Comparison of ENCODE assay signal across 17 mouse cellular contexts in genomic region chr7:50422422-50423195, GRCm38 (mm10).
A peak's percentile ranks its signal among the peaks of the same experiment; 100 is the strongest.
DNase-seq lines count a peak whose midpoint lies in the region; ATAC-seq lines count a peak whose summit lies in the region.
"Had no signal": no experiment of that assay in that cellular context is flagged by ENCODE, and none has a peak within 500 bp of the region (broad histone marks: within the 10 kb centered on the region; RNA-seq: fewer than 3 reads in every experiment).

No protein-coding gene starts in this region.

- WGBS in forebrain, embryonic 16.5 days: 78% methylated on average over 1 of the region's 1 CpGs
- 77% methylated on average over 1 of the region's 1 CpGs for WGBS in forebrain, embryonic 15.5 days
- 87% methylated on average over 1 of the region's 1 CpGs for WGBS in hindbrain, embryonic 12.5 days

- H3K4me1 ChIP-seq in forebrain, embryonic 16.5 days (replicated peaks; ENCODE audit: control insufficient read depth, insufficient read depth, low read length): no peaks in the 10 kb centered on the region
- H3K4me1 ChIP-seq in forebrain, embryonic 15.5 days: no peaks in the 10 kb centered on the region
- no peaks in the 10 kb centered on the region for H3K4me1 ChIP-seq in hindbrain, embryonic 12.5 days
- H3K4me1 ChIP-seq: embryonic facial prominence, embryonic 10.5 days; embryonic facial prominence, embryonic 12.5 days; forebrain, embryonic 12.5 days had no signal

- no peaks in the 10 kb centered on the region for H3K36me3 ChIP-seq in forebrain, embryonic 16.5 days (ENCODE audit: control insufficient read depth, insufficient read depth)
- no peaks in the 10 kb centered on the region for H3K36me3 ChIP-seq in forebrain, embryonic 15.5 days
- no peaks in the 10 kb centered on the region for H3K36me3 ChIP-seq in hindbrain, embryonic 12.5 days
- H3K36me3 ChIP-seq: embryonic facial prominence, embryonic 10.5 days; embryonic facial prominence, embryonic 12.5 days; forebrain, embryonic 12.5 days had no signal

- H3K4me2 ChIP-seq in forebrain, embryonic 16.5 days (ENCODE audit: low read length): no peak overlapping the region
- H3K4me2 ChIP-seq in forebrain, embryonic 15.5 days (replicated peaks): no peak overlapping the region
- H3K4me2 ChIP-seq in hindbrain, embryonic 12.5 days (replicated peaks): no peak overlapping the region
- H3K4me2 ChIP-seq: embryonic facial prominence, embryonic 12.5 days; forebrain, embryonic 12.5 days had no signal

- no peaks in the 10 kb centered on the region for H3K9me3 ChIP-seq in forebrain, embryonic 16.5 days (ENCODE audit: control insufficient read depth, low read length)
- H3K9me3 ChIP-seq in forebrain, embryonic 15.5 days: no peaks in the 10 kb centered on the region
- no peaks in the 10 kb centered on the region for H3K9me3 ChIP-seq in hindbrain, embryonic 12.5 days (replicated peaks)
- H3K9me3 ChIP-seq: embryonic facial prominence, embryonic 10.5 days; embryonic facial prominence, embryonic 12.5 days; forebrain, embryonic 12.5 days had no signal

- ATAC-seq in forebrain, embryonic 16.5 days: peak; percentile 50; the same call in 1 of the 2 replicates
- no peak for ATAC-seq in forebrain, embryonic 15.5 days (replicated peaks)
- ATAC-seq in frontal cortex, adult (ENCODE audit: low TSS enrichment): peak; percentile 70
- ATAC-seq in hindbrain, embryonic 12.5 days (ENCODE audit: low FRiP score): no peak

- H3K9ac ChIP-seq in forebrain, embryonic 16.5 days (replicated peaks; ENCODE audit: low read depth, low read length): no peak overlapping the region
- H3K9ac ChIP-seq in forebrain, embryonic 15.5 days (replicated peaks): no peak overlapping the region
- no peak overlapping the region for H3K9ac ChIP-seq in hindbrain, embryonic 12.5 days
- H3K9ac ChIP-seq: embryonic facial prominence, embryonic 12.5 days; forebrain, embryonic 12.5 days had no signal

- no peak overlapping the region for H3K27ac ChIP-seq in forebrain, embryonic 16.5 days (ENCODE audit: low read length)
- no peak overlapping the region for H3K27ac ChIP-seq in forebrain, embryonic 15.5 days (replicated peaks)
- H3K27ac ChIP-seq in hindbrain, embryonic 12.5 days: no peak overlapping the region
- H3K27ac ChIP-seq: embryonic facial prominence, embryonic 10.5 days; embryonic facial prominence, embryonic 12.5 days; forebrain, embryonic 12.5 days had no signal

- DNase-seq in frontal cortex, postnatal 14 days (ENCODE audit: low spot score in 2 of 2): no peak
- peak; percentile 34 for DNase-seq in brain, adult 2 months (ENCODE audit: low read depth, low spot score)
- DNase-seq: adrenal gland, adult 2 months; adrenal gland, postnatal 10 days; adrenal gland, postnatal 25 days; cerebellum, adult 11-12 months; cerebellum, adult 2 months; cerebellum, adult 9-10 months; cerebellum, postnatal 10 days; cerebellum, postnatal 25 days had no signal

- no peaks in the 10 kb centered on the region for H3K27me3 ChIP-seq in forebrain, embryonic 16.5 days (replicated peaks; ENCODE audit: control insufficient read depth, insufficient read depth, low read length)
- no peaks in the 10 kb centered on the region for H3K27me3 ChIP-seq in forebrain, embryonic 15.5 days
- no peaks in the 10 kb centered on the region for H3K27me3 ChIP-seq in hindbrain, embryonic 12.5 days
- H3K27me3 ChIP-seq: embryonic facial prominence, embryonic 12.5 days; forebrain, embryonic 12.5 days had no signal

- H3K4me3 ChIP-seq in forebrain, embryonic 16.5 days (replicated peaks; ENCODE audit: low read length): no peak overlapping the region
- no peak overlapping the region for H3K4me3 ChIP-seq in forebrain, embryonic 15.5 days
- no peak overlapping the region for H3K4me3 ChIP-seq in hindbrain, embryonic 12.5 days
- H3K4me3 ChIP-seq: embryonic facial prominence, embryonic 10.5 days; embryonic facial prominence, embryonic 12.5 days; forebrain, embryonic 12.5 days had no signal

Comparison
In these comparisons a context has a peak if more than half of its experiments do, and no peak if none do; other contexts are left out.
1. ATAC-seq: peak in forebrain, embryonic 16.5 days (single experiment) and frontal cortex, adult (single experiment); none in forebrain, embryonic 15.5 days (single experiment) and hindbrain, embryonic 12.5 days (single experiment).